In the genomic region with DNA sequence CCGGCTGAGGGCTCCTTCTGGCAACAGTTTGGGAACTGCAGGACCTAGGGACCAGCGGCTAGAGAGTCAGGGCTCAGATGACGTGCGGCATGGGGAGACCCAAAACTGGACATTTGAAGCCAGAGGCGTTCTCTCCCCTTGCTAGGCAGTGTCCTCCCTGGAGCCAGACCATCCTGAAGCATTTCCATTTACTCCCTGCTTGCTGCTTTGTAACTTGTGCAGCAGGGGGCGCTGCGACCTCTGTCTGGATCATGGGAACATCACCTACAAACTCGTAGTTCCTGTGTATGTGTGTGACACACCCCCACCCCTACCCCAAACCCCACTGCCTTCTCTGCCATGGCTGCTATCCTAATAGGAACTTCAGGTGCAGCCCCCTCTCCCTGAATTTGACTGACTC, we compare ENCODE assay signal across 9 mouse cellular contexts. TPM values are rescaled to one million over a fixed set of nuclear protein-coding genes. Genes with fewer than 3 reads are reported as not detected.
DNase-seq lines count a peak whose midpoint lies in the region; TF ChIP-seq lines count a peak whose summit lies in the region.
"Had no signal": no experiment of that assay in that cellular context is flagged by ENCODE, and none has a peak within 500 bp of the region (broad histone marks: within the 10 kb centered on the region; RNA-seq: fewer than 3 reads in every experiment).

No protein-coding gene starts in this region.

- TF ChIP-seq CTCF in ES-Bruce4 (IDR thresholded peaks at IDR 0.05; ENCODE audit: low read depth, low read length) = peak; percentile 93
- peak; percentile 54; the same call in 1 of the 2 replicates for TF ChIP-seq CTCF in spleen, adult 2 months (IDR thresholded peaks at IDR 0.05; ENCODE audit: extremely low read depth, insufficient read depth, insufficient read length, insufficient replicate concordance)

- no peak for TF ChIP-seq POLR2A in ES-Bruce4 (IDR thresholded peaks at IDR 0.05; ENCODE audit: insufficient read depth, low read length)
- no peak for TF ChIP-seq POLR2A in spleen, adult 2 months (IDR thresholded peaks at IDR 0.05; ENCODE audit: low read depth, low read length)

- H3K9me3 ChIP-seq in ES-Bruce4 (replicated peaks; ENCODE audit: control insufficient read depth, insufficient read depth, low read length, poor library complexity, severe bottlenecking) = no peaks in the 10 kb centered on the region
- H3K9me3 ChIP-seq in limb, embryonic 10.5 days (replicated peaks) = no peaks in the 10 kb centered on the region

- H3K27me3 ChIP-seq in ES-Bruce4 (ENCODE audit: control insufficient read depth, insufficient read depth, low read length, poor library complexity, severe bottlenecking) = no peaks in the 10 kb centered on the region
- H3K27me3 ChIP-seq in limb, embryonic 10.5 days (ENCODE audit: low read depth, poor library complexity, severe bottlenecking) = peaks cover 14% of the 10 kb centered on the region
- no peaks in the 10 kb centered on the region for H3K27me3 ChIP-seq in spleen, adult 2 months (ENCODE audit: control insufficient read depth, insufficient read depth, low read length)

- H3K27ac ChIP-seq in ES-Bruce4 (ENCODE audit: insufficient read depth, low read length) = no peak overlapping the region
- no peak overlapping the region for H3K27ac ChIP-seq in limb, embryonic 10.5 days
- no peak overlapping the region for H3K27ac ChIP-seq in spleen, adult 2 months (ENCODE audit: insufficient read depth, low read length)

- DNase-seq in layer of hippocampus, adult 8-10 months (ENCODE audit: low spot score in 2 of 2) = peak; percentile 39 to 46
- no peak for DNase-seq in layer of hippocampus, adult 9-10 months (ENCODE audit: low spot score)
- DNase-seq in R1 (ENCODE audit: low read depth, low spot score) = peak; percentile 80
- peak; percentile 63 for DNase-seq in embryo, embryonic 9.5 days (ENCODE audit: extremely low spot score)
- DNase-seq in limb, embryonic 10.5 days (ENCODE audit: low spot score) = peak; percentile 70
- DNase-seq in spleen, adult 2 months (ENCODE audit: low read depth in 1 of 2, low spot score in 2 of 2) = peak; percentile 12 to 40

- H3K4me1 ChIP-seq in ES-Bruce4 (ENCODE audit: control insufficient read depth, insufficient read depth, low read length) = no peaks in the 10 kb centered on the region
- peaks cover 9% of the 10 kb centered on the region; the same call in 1 of the 2 replicates for H3K4me1 ChIP-seq in limb, embryonic 10.5 days
- H3K4me1 ChIP-seq in spleen, adult 2 months (ENCODE audit: control insufficient read depth, insufficient read depth, insufficient read length) = no peaks in the 10 kb centered on the region

- H3K9ac ChIP-seq in ES-Bruce4 (ENCODE audit: low read depth, poor library complexity, severe bottlenecking) = no peak overlapping the region

- H3K4me3 ChIP-seq in ES-Bruce4 (ENCODE audit: low read depth, low read length) = no peak overlapping the region
- H3K4me3 ChIP-seq in limb, embryonic 10.5 days = no peak overlapping the region
- no peak overlapping the region for H3K4me3 ChIP-seq in spleen, adult 2 months (ENCODE audit: extremely low read depth, insufficient read depth, insufficient read length)

- H3K36me3 ChIP-seq in ES-Bruce4 (ENCODE audit: control insufficient read depth, insufficient read depth, low read length, poor library complexity, severe bottlenecking) = no peaks in the 10 kb centered on the region
- H3K36me3 ChIP-seq in limb, embryonic 10.5 days = no peaks in the 10 kb centered on the region
- H3K36me3 ChIP-seq in spleen, adult 2 months (ENCODE audit: control insufficient read depth, insufficient read depth, low read length) = no peaks in the 10 kb centered on the region

- TF ChIP-seq EP300 in ES-Bruce4 (IDR thresholded peaks at IDR 0.05; ENCODE audit: insufficient read depth, low read depth, low read length) = no peak

- 26% methylated on average over 8 of the region's 8 CpGs for WGBS in limb, embryonic 10.5 days
- WGBS in spleen, adult 2 months = 31% methylated on average over 8 of the region's 8 CpGs

RNA-seq across cellular contexts. Expression of a gene that starts 4.8 kb away (rescaled TPM):
- not detected for total RNA-seq in layer of hippocampus, adult 8-10 months (2022)
- not detected in 2 replicates for polyA plus RNA-seq in ES-Bruce4 (2011; ENCODE audit: insufficient read depth, insufficient read length, low read depth, missing spikeins)
- polyA plus RNA-seq in limb, embryonic 10.5 days (2016; fragmentation: Nextera tagmentation; extraction: Ambion mirVana) = not detected in 2 replicates
- 0.12 TPM in 1 of 2 replicates, not detected in the other for polyA plus RNA-seq in spleen, adult 2 months (2012; rRNA removed)
- polyA plus RNA-seq: heart, embryonic 14.5 days; neural tube, embryonic 14.5 days had no signal

RNA-seq across cellular contexts. Expression of a gene that starts 7.3 kb away (rescaled TPM):
- not detected for total RNA-seq in layer of hippocampus, adult 8-10 months (2022)
- polyA plus RNA-seq in ES-Bruce4 (2011; ENCODE audit: insufficient read depth, insufficient read length, low read depth, missing spikeins) = not detected in 2 replicates
- polyA plus RNA-seq in limb, embryonic 10.5 days (2016; fragmentation: Nextera tagmentation; extraction: Ambion mirVana) = not detected in 2 replicates
- not detected in 2 replicates for polyA plus RNA-seq in spleen, adult 2 months (2012; rRNA removed)
- polyA plus RNA-seq: heart, embryonic 14.5 days; neural tube, embryonic 14.5 days had no signal

RNA-seq across cellular contexts. Expression of a gene that starts 35.9 kb away (rescaled TPM):
- not detected for total RNA-seq in layer of hippocampus, adult 8-10 months (2022)
- polyA plus RNA-seq in ES-Bruce4 (2011; ENCODE audit: insufficient read depth, insufficient read length, low read depth, missing spikeins) = not detected in 2 replicates
- polyA plus RNA-seq in limb, embryonic 10.5 days (2016; fragmentation: Nextera tagmentation; extraction: Ambion mirVana) = 0.09 TPM in 1 of 2 replicates, not detected in the other
- polyA plus RNA-seq in spleen, adult 2 months (2012; rRNA removed) = 0.66 TPM in 1 of 2 replicates, not detected in the other
- polyA plus RNA-seq: heart, embryonic 14.5 days had no signal

RNA-seq across cellular contexts. Expression of a gene that starts 49.0 kb away (rescaled TPM):
- 1 to 10 TPM; 2.0 to 3.3 (median 2.5) TPM for total RNA-seq in layer of hippocampus, adult 8-10 months (2022)
- polyA plus RNA-seq in ES-Bruce4 (2011; ENCODE audit: insufficient read depth, insufficient read length, low read depth, missing spikeins) = 3.3 and 3.4 TPM in 2 replicates
- polyA plus RNA-seq in limb, embryonic 10.5 days (2016; fragmentation: Nextera tagmentation; extraction: Ambion mirVana) = 1.7 and 2.0 TPM in 2 replicates
- 0.20 and 0.22 TPM in 2 replicates for polyA plus RNA-seq in spleen, adult 2 months (2012; rRNA removed)
